Mouse (Mus musculus): ENCODE measurements around the gene Slc10a7. TPM values are rescaled to one million over a fixed set of nuclear protein-coding genes. Genes with fewer than 3 reads are reported as not detected.
"Not testable (repeated sequence)": the region's sequence is repeated elsewhere in the genome, so short reads cannot be mapped to it uniquely, and the experiment has no call there.

The Slc10a7 gene
- polyA plus RNA-seq, 1 experiment from 2014 or later, result 6.9 TPM

DNA sequence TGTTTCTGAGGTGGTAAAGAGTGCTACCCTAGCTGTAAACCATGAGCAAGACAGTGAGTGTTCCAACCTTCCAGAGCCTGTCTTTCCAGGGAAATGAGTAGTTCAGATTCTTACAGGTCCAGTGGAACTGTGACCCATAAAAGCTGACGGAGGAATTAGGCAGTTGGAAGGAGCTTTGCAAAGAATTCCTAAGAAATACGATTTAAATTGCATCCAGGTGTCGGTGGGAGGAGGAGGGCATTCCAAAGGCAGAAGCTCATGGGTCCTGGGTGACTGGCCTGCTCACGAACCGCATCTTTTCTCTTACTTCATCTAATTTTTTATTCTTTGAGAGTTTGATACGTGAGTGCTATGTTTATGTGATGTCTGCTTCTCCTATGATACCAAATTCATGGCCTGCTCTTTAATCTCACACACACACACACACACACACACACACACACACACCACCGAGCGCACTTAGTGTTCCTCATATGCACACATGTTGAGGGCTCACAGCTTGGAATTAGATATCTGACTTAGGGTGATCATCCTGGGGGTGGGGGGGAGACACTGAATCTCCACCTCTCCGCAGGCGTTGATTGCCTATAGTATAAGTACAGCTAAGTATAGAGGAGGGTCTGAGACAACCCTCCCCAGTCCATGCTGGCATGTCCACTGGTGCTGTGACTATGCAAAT lies 169.5 kb downstream of the Slc10a7 start:
- Histone ChIP-seq H3K27me3 (no peaks in the 10 kb centered on the region), H3K9me3 (replicated peaks) (no peaks in the 10 kb centered on the region), H3K4me1 (replicated peaks) (no peaks in the 10 kb centered on the region), H3K9ac (no peak overlapping the region), H3K27ac (replicated peaks) (no peak overlapping the region), H3K36me3 (replicated peaks) (0 out of 2 replicates have a peak, but pooled peaks cover 2% of the 10 kb centered on the region), H3K4me3 (replicated peaks) (no peak overlapping the region), H3K4me2 (no peak overlapping the region)
- WGBS (ENCODE audit: insufficient replicate concordance), result 76% methylated on average over 10 of the region's 10 CpGs
- no peak for ATAC-seq (ENCODE audit: insufficient read depth)

- WGBS (ENCODE audit: insufficient replicate concordance), result 83% methylated on average over 10 of the region's 10 CpGs
- H3K9ac ChIP-seq, result no peak overlapping the region
- H3K4me1 ChIP-seq (replicated peaks), result no peaks in the 10 kb centered on the region
- H3K9me3 ChIP-seq (replicated peaks), result no peaks in the 10 kb centered on the region
- no peak overlapping the region for H3K4me2 ChIP-seq
- H3K4me3 ChIP-seq (replicated peaks), result no peak overlapping the region
- ATAC-seq (ENCODE audit: insufficient read depth), result no peak
- no peak overlapping the region for H3K27ac ChIP-seq (replicated peaks)
- peaks cover 6% of the 10 kb centered on the region; the same call in 1 of the 2 replicates for H3K36me3 ChIP-seq (replicated peaks)
- no peaks in the 10 kb centered on the region for H3K27me3 ChIP-seq
These were observed 181.6 kb downstream of the Slc10a7 start for GRCm38 (mm10) chr8:78690795-78691194.

DNA sequence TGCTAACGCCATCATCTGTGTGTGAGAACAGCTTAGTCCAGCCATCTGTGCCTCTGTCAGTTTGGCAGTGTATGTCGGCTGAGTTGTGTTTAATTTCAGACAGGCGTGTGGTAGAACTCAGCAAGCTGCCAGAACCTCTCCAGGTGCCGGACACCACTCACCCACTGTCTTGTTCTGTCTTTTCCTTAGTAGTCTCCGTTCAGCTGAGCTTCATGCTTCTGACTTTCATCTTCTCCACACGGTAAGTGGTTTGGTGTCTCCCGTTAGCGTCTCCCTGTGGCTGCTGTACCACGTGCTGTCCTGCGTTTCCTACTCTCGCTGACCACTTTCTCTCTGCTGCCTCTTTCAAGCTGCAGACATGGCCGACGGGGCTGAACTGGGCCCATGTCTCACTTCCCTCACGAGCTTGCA lies 189.2 kb downstream of the Slc10a7 start:
- WGBS (ENCODE audit: insufficient replicate concordance), result 77% methylated on average over 14 of the region's 14 CpGs
- ATAC-seq (ENCODE audit: insufficient read depth), result no peak

GRCm38 (mm10) chr8:78703068-78703820 lies 194.1 kb downstream of the Slc10a7 start:
- H3K4me3 ChIP-seq (replicated peaks), result no peak overlapping the region
- no peak for ATAC-seq (ENCODE audit: insufficient read depth)
- H3K4me1 ChIP-seq (replicated peaks), result no peaks in the 10 kb centered on the region
- no peak overlapping the region for H3K27ac ChIP-seq (replicated peaks)
- WGBS (ENCODE audit: insufficient replicate concordance), result 75% methylated on average over 11 of the region's 11 CpGs
- H3K4me2 ChIP-seq, result no peak overlapping the region
- H3K36me3 ChIP-seq (replicated peaks), result peaks cover 6% of the 10 kb centered on the region
- H3K9ac ChIP-seq, result no peak overlapping the region
- H3K9me3 ChIP-seq (replicated peaks), result no peaks in the 10 kb centered on the region
- H3K27me3 ChIP-seq, result no peaks in the 10 kb centered on the region

More for the DNA sequence above, 189.2 kb downstream of the Slc10a7 start:
- Histone ChIP-seq H3K9me3 (replicated peaks) (no peaks in the 10 kb centered on the region), H3K27me3 (no peaks in the 10 kb centered on the region), H3K4me3 (replicated peaks) (no peak overlapping the region), H3K9ac (no peak overlapping the region), H3K36me3 (replicated peaks) (peaks cover 15% of the 10 kb centered on the region), H3K27ac (replicated peaks) (no peak overlapping the region), H3K4me1 (replicated peaks) (no peaks in the 10 kb centered on the region), H3K4me2 (no peak overlapping the region)

DNA sequence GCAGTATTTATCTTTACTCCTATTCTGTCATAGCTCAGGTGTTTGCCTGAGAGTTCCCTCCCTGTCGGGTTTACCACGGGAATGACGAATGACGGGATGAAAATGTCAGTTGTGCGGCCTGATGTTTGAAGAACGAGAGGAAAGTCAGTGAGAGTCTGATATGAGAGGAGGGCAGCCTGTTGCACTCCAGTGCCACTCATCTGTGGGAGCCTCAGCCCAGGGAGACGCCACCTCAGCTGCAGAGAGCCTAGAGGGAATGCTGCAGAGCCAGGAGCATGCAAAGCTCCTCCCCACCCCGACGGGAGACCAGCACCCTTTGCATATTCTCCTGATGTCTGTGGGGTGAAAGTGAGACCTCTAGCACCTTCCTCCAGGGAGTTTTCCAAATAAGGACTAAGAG lies 196.8 kb downstream of the Slc10a7 start:
- Histone ChIP-seq H3K4me2 (no peak overlapping the region), H3K9ac (no peak overlapping the region), H3K4me3 (replicated peaks) (no peak overlapping the region), H3K27ac (replicated peaks) (no peak overlapping the region), H3K4me1 (replicated peaks) (no peaks in the 10 kb centered on the region), H3K36me3 (replicated peaks) (peaks cover 4% of the 10 kb centered on the region; the same call in 1 of the 2 replicates), H3K9me3 (replicated peaks) (no peaks in the 10 kb centered on the region), H3K27me3 (no peaks in the 10 kb centered on the region)
- 64% methylated on average over 9 of the region's 9 CpGs for WGBS (ENCODE audit: insufficient replicate concordance)
- no peak for ATAC-seq (ENCODE audit: insufficient read depth)

- no peak for ATAC-seq (ENCODE audit: insufficient read depth)
- Histone ChIP-seq H3K9ac (no peak overlapping the region), H3K4me2 (no peak overlapping the region), H3K4me3 (replicated peaks) (no peak overlapping the region), H3K27me3 (no peaks in the 10 kb centered on the region), H3K9me3 (replicated peaks) (no peaks in the 10 kb centered on the region), H3K27ac (replicated peaks) (no peak overlapping the region), H3K36me3 (replicated peaks) (no peaks in the 10 kb centered on the region), H3K4me1 (replicated peaks) (no peaks in the 10 kb centered on the region)
- 74% methylated on average over 11 of the region's 11 CpGs for WGBS (ENCODE audit: insufficient replicate concordance)
These were observed 200.9 kb downstream of the Slc10a7 start for GRCm38 (mm10) chr8:78709948-78710644.

- H3K4me2 ChIP-seq, result no peak overlapping the region
- no peak overlapping the region for H3K4me3 ChIP-seq (replicated peaks)
- ATAC-seq (ENCODE audit: insufficient read depth), result no peak
- H3K9ac ChIP-seq, result no peak overlapping the region
- WGBS (ENCODE audit: insufficient replicate concordance), result 38% methylated on average over 10 of the region's 10 CpGs
- H3K9me3 ChIP-seq (replicated peaks), result no peaks in the 10 kb centered on the region
- H3K27me3 ChIP-seq, result no peaks in the 10 kb centered on the region
- no peaks in the 10 kb centered on the region for H3K36me3 ChIP-seq (replicated peaks)
- no peak overlapping the region for H3K27ac ChIP-seq (replicated peaks)
- no peaks in the 10 kb centered on the region for H3K4me1 ChIP-seq (replicated peaks)
These were observed 201.8 kb downstream of the Slc10a7 start for GRCm38 (mm10) chr8:78710961-78711360.

DNA sequence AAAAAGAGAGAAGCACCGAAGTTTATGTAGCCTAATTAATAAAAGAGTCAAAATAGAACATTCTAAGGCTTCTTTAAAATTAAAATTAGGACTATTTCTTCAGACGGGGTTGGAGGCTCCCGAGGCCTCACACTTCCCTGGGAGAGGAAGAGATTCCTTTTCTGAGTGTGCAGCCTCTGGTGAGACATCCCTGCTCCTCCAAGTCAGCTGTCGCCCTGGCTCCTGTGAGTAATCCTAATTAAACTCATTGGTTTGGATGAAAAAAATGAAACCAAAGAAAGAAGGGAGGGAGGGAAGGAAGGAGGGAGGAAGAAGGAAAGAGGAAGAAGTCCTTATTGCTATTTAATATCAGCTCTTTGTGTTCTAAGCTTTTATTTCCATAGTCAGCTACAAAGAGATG lies 205.7 kb downstream of the Slc10a7 start:
- Histone ChIP-seq H3K4me3 (replicated peaks) (no peak overlapping the region), H3K27ac (replicated peaks) (no peak overlapping the region), H3K9ac (no peak overlapping the region), H3K9me3 (replicated peaks) (no peaks in the 10 kb centered on the region), H3K36me3 (replicated peaks) (no peaks in the 10 kb centered on the region; the same call in 1 of the 2 replicates), H3K27me3 (no peaks in the 10 kb centered on the region), H3K4me1 (replicated peaks) (no peaks in the 10 kb centered on the region), H3K4me2 (no peak overlapping the region)
- no peak for ATAC-seq (ENCODE audit: insufficient read depth)
- WGBS (ENCODE audit: insufficient replicate concordance), result 62% methylated on average over 4 of the region's 4 CpGs

DNA sequence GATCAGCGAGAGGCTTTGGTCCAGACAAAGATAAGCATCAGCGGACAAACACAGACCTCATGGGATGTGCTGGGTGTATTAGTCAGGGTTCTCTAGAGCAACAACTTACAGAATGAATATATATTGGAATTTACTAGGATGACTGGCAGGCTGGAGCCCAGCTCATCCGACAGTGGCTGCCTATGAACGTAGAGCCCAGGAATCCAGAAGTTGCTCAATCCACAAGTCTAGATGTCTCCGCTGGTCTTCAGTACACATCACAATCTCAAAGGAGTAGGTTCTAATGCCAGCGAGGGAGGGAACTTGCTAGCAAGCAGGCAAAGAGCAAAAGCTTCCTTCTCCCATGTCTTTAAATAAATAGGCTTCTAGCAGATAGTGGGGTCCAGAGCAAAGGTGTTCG lies 207.4 kb downstream of the Slc10a7 start:
- H3K4me1 ChIP-seq (replicated peaks), result no peaks in the 10 kb centered on the region
- H3K4me3 ChIP-seq (replicated peaks), result no peak overlapping the region
- no peak overlapping the region for H3K27ac ChIP-seq (replicated peaks)
- 77% methylated on average over 7 of the region's 7 CpGs for WGBS (ENCODE audit: insufficient replicate concordance)
- ATAC-seq (ENCODE audit: insufficient read depth), result no peak
- H3K36me3 ChIP-seq (replicated peaks), result no peaks in the 10 kb centered on the region; the same call in 1 of the 2 replicates
- no peaks in the 10 kb centered on the region for H3K27me3 ChIP-seq
- H3K9ac ChIP-seq, result no peak overlapping the region
- H3K9me3 ChIP-seq (replicated peaks), result no peaks in the 10 kb centered on the region
- H3K4me2 ChIP-seq, result no peak overlapping the region

DNA sequence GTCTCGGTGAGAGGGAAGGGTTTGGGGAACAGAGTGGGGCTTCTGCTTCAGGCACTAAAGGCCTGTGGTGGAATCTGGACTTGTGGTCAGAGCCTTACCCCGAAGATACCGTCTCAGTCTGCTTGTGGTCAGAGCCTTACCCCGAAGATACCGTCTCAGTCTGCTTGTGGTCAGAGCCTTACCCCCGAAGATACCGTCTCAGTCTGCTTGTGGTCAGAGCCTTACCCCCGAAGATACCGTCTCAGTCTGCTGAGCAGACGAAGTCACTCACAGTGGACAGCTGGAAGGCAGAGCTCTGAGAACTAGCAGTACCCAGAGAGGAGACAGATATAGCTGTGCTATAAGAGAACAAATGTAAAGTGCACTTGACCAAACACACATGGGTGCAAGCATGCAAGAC lies 208.0 kb downstream of the Slc10a7 start:
- not testable (repeated sequence) for ATAC-seq (ENCODE audit: insufficient read depth); H3K9me3 ChIP-seq (replicated peaks); H3K9ac ChIP-seq; H3K4me2 ChIP-seq; H3K36me3 ChIP-seq (replicated peaks); H3K4me1 ChIP-seq (replicated peaks); H3K4me3 ChIP-seq (replicated peaks); H3K27me3 ChIP-seq; H3K27ac ChIP-seq (replicated peaks)
- 21% methylated on average over 10 of the region's 10 CpGs for WGBS (ENCODE audit: insufficient replicate concordance)
